Mouse (Mus musculus): ENCODE results near the gene Crls1.

- TF ChIP-seq ELF1 (IDR thresholded peaks at IDR 0.05; ENCODE audit: low read depth, low read length) (no peak), POLR2A (IDR thresholded peaks at IDR 0.05; ENCODE audit: control insufficient read depth in 1 of 2, insufficient read depth in 1 of 2, low read depth in 1 of 2, low read length in 2 of 2, poor library complexity in 1 of 2) (no peak), KAT2A (conservative IDR thresholded peaks at IDR 0.05; ENCODE audit: low read depth, low read length) (no peak), MAX (IDR thresholded peaks at IDR 0.05; ENCODE audit: low read length) (no peak), EP300 (IDR thresholded peaks at IDR 0.05; ENCODE audit: low read depth in 1 of 2, low read length in 2 of 2) (no peak), ZNF384 (IDR thresholded peaks at IDR 0.05; ENCODE audit: low read depth, low read length) (no peak), TAL1 (IDR thresholded peaks at IDR 0.05; ENCODE audit: low read length) (no peak)
These were observed 14.0 kb downstream of the Crls1 start for GRCm38 (mm10) chr2:132860435-132860834.

Data from MEL (cell line).